Mouse (Mus musculus): ENCODE results near the gene Rabep1. TPM values are rescaled to one million over a fixed set of nuclear protein-coding genes. Genes with fewer than 3 reads are reported as not detected.

The Rabep1 gene
- polyA plus RNA-seq (2014; fragmentation: Illumina TruSeq; extraction: RNeasy Lipid Tissue Mini Kit (QIAGEN cat#74804); ENCODE audit: low replicate concordance), result 45.4 TPM

GRCm38 (mm10) chr11:70844559-70845456 lies at the start of gene Rabep1:
Gene Rabep1 (plus strand): TSS chr11:70844778.

GRCm38 (mm10) chr11:70812365-70812764 lies 32.2 kb upstream of the Rabep1 start, which contains the start of gene Scimp:
Gene Scimp (minus strand): TSS chr11:70812586.

GRCm38 (mm10) chr11:70969821-70970559 lies 125.4 kb downstream of the Rabep1 start, which contains the start of the genes Nup88 and Rpain:
Gene Nup88 (minus strand): TSS chr11:70969973.
Gene Rpain (plus strand): TSS chr11:70970213.

GRCm38 (mm10) chr11:70982557-70983228 lies 138.1 kb downstream of the Rabep1 start, which contains the start of gene C1qbp:
Gene C1qbp (minus strand): TSS chr11:70983026.

Other genes starting within 250 kb of the Rabep1 start
- gene 4930544D05Rik, start 228.9 kb upstream of the Rabep1 start, polyA plus RNA-seq (2014; fragmentation: Illumina TruSeq; extraction: RNeasy Lipid Tissue Mini Kit (QIAGEN cat#74804); ENCODE audit: low replicate concordance), result not detected
- not detected for gene Chrne, start 225.6 kb upstream of the Rabep1 start, polyA plus RNA-seq (2014; fragmentation: Illumina TruSeq; extraction: RNeasy Lipid Tissue Mini Kit (QIAGEN cat#74804); ENCODE audit: low replicate concordance)
- gene Gp1ba, start 205.7 kb upstream of the Rabep1 start, polyA plus RNA-seq (2014; fragmentation: Illumina TruSeq; extraction: RNeasy Lipid Tissue Mini Kit (QIAGEN cat#74804); ENCODE audit: low replicate concordance), result not detected
- gene Rnf167, start 197.5 kb upstream of the Rabep1 start, polyA plus RNA-seq (2014; fragmentation: Illumina TruSeq; extraction: RNeasy Lipid Tissue Mini Kit (QIAGEN cat#74804); ENCODE audit: low replicate concordance), result 43.6 TPM
- gene Slc25a11, start 197.3 kb upstream of the Rabep1 start, polyA plus RNA-seq (2014; fragmentation: Illumina TruSeq; extraction: RNeasy Lipid Tissue Mini Kit (QIAGEN cat#74804); ENCODE audit: low replicate concordance), result 31.8 TPM
- 99.8 TPM for gene Pfn1, start 190.1 kb upstream of the Rabep1 start, polyA plus RNA-seq (2014; fragmentation: Illumina TruSeq; extraction: RNeasy Lipid Tissue Mini Kit (QIAGEN cat#74804); ENCODE audit: low replicate concordance)
- gene Eno3, start 187.6 kb upstream of the Rabep1 start, polyA plus RNA-seq (2014; fragmentation: Illumina TruSeq; extraction: RNeasy Lipid Tissue Mini Kit (QIAGEN cat#74804); ENCODE audit: low replicate concordance), result 0.74 TPM
- 11.3 TPM for gene Spag7, start 175.4 kb upstream of the Rabep1 start, polyA plus RNA-seq (2014; fragmentation: Illumina TruSeq; extraction: RNeasy Lipid Tissue Mini Kit (QIAGEN cat#74804); ENCODE audit: low replicate concordance)
- gene Camta2, start 156.7 kb upstream of the Rabep1 start, polyA plus RNA-seq (2014; fragmentation: Illumina TruSeq; extraction: RNeasy Lipid Tissue Mini Kit (QIAGEN cat#74804); ENCODE audit: low replicate concordance), result 0.85 TPM
- gene Inca1, start 144.6 kb upstream of the Rabep1 start, polyA plus RNA-seq (2014; fragmentation: Illumina TruSeq; extraction: RNeasy Lipid Tissue Mini Kit (QIAGEN cat#74804); ENCODE audit: low replicate concordance), result not detected
- gene Kif1c, start 144.2 kb upstream of the Rabep1 start, polyA plus RNA-seq (2014; fragmentation: Illumina TruSeq; extraction: RNeasy Lipid Tissue Mini Kit (QIAGEN cat#74804); ENCODE audit: low replicate concordance), result 14.5 TPM
- 1.6 TPM for gene Zfp3, start 80.6 kb upstream of the Rabep1 start, polyA plus RNA-seq (2014; fragmentation: Illumina TruSeq; extraction: RNeasy Lipid Tissue Mini Kit (QIAGEN cat#74804); ENCODE audit: low replicate concordance)
- 1.6 TPM for gene Scimp, start 32.2 kb upstream of the Rabep1 start, polyA plus RNA-seq (2014; fragmentation: Illumina TruSeq; extraction: RNeasy Lipid Tissue Mini Kit (QIAGEN cat#74804); ENCODE audit: low replicate concordance)
- 138 TPM for gene Nup88, start 125.2 kb downstream of the Rabep1 start, polyA plus RNA-seq (2014; fragmentation: Illumina TruSeq; extraction: RNeasy Lipid Tissue Mini Kit (QIAGEN cat#74804); ENCODE audit: low replicate concordance)
- 6.9 TPM for gene Rpain, start 125.4 kb downstream of the Rabep1 start, polyA plus RNA-seq (2014; fragmentation: Illumina TruSeq; extraction: RNeasy Lipid Tissue Mini Kit (QIAGEN cat#74804); ENCODE audit: low replicate concordance)
- 104 TPM for gene C1qbp, start 138.2 kb downstream of the Rabep1 start, polyA plus RNA-seq (2014; fragmentation: Illumina TruSeq; extraction: RNeasy Lipid Tissue Mini Kit (QIAGEN cat#74804); ENCODE audit: low replicate concordance)
- gene Dhx33, start 159.7 kb downstream of the Rabep1 start, polyA plus RNA-seq (2014; fragmentation: Illumina TruSeq; extraction: RNeasy Lipid Tissue Mini Kit (QIAGEN cat#74804); ENCODE audit: low replicate concordance), result 9.3 TPM
- gene Mis12, start 174.8 kb downstream of the Rabep1 start, polyA plus RNA-seq (2014; fragmentation: Illumina TruSeq; extraction: RNeasy Lipid Tissue Mini Kit (QIAGEN cat#74804); ENCODE audit: low replicate concordance), result 46.9 TPM
- gene Derl2, start 175.1 kb downstream of the Rabep1 start, polyA plus RNA-seq (2014; fragmentation: Illumina TruSeq; extraction: RNeasy Lipid Tissue Mini Kit (QIAGEN cat#74804); ENCODE audit: low replicate concordance), result 81.0 TPM
- 1.8 TPM for gene 6330403K07Rik, start 188.7 kb downstream of the Rabep1 start, polyA plus RNA-seq (2014; fragmentation: Illumina TruSeq; extraction: RNeasy Lipid Tissue Mini Kit (QIAGEN cat#74804); ENCODE audit: low replicate concordance)

Data from small intestine, adult 10 weeks (tissue).